Mouse (Mus musculus) frontal cortex, adult 2 months (tissue): Measurements from ENCODE around the gene Neurl1a. TPM values are rescaled to one million over a fixed set of nuclear protein-coding genes. Genes with fewer than 3 reads are reported as not detected.

Experiments
- DNase-seq, 2 experiments: peaks; one replicate each; pipeline ENCODE4 v3.0.0; 2022; ENCODE audit warnings: low spot score in 1 of 2; ENCODE audit errors: extremely low spot score in 1 of 2
- polyA plus RNA-seq: library from polyadenylated mRNA; depleted of rRNA; stranded (reverse); fragments of >200 nt; gene quantifications from 2 replicates; pipeline ENCODE4 v1.2.3, GENCODE M21; 2012

Gene Neurl1a
- polyA plus RNA-seq, 1 experiment, result 127 TPM

DNA sequence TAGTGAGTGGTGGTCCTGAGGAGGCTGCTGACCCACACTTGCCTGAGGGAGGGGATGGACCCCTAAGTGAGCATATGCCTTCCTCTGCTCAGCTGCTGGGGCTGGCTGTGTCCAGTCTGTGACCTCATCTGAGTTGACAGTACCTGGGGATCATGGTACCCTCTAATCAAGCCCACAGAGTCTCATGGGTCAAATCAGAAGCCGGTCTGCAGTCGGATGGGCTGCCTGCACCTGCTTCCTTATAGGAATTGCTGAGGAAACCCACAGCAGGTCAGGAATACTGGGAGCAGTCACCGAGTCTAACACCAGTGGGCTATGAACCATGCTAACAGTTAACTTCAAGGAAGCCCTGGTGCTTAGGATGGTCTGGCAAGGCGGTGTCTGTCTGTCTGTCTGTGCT lies 31.8 kb downstream of the Neurl1a start:
- DNase-seq, result no peak

DNA sequence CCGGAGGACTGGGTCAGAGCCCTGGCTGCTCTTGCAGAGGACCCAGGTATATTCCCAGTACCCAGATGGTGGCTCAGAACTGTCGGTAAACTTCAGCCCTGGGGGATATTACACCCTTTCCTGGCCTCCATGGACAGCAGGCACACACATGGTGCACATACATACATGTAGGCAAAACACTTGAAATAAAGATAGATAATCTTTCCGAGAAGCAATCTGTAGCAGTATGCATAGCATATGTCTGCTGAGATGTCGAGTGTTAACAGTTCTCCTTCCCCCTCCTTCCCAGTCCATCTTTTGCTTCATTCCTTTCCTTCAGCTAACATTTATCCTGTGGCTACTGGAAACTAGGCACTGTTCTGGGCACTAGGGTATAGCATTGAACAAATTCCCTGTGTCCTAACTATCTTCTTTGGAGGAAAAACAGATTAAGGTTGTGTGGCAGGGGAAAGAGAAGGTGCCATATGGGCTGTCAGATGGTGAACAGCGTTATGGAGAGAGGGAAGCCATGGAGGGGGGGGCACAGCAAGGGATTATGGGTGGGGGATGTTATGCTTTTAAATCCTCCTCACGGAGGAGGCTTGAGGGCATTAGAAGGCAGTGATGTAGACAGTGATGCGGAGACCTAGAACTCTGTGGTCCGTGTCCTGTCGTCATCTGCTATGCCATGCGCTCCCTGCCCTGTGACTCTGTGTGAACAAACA lies 33.1 kb downstream of the Neurl1a start:
- peak in 1 of 2 experiments; percentile 48 for DNase-seq

DNA sequence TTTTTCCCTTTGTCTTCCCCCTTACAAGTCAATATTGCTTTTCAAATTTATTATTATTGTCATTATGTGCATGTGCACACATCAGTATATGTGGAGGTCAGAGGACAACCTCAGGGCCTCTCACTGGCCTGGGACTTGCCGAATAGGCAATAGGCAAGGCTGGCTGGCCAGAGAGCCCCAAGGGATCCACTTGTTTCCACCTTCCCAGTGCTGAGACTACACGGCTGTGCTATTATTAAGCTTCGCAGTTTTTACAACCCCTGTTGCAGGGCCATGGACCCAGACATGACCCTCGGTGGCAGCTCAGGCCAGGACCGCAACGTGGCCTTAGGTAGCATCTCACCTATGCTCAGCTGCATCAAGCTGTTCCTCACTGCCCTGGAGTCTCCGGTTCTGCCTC lies 33.8 kb downstream of the Neurl1a start:
- DNase-seq, result no peak

DNA sequence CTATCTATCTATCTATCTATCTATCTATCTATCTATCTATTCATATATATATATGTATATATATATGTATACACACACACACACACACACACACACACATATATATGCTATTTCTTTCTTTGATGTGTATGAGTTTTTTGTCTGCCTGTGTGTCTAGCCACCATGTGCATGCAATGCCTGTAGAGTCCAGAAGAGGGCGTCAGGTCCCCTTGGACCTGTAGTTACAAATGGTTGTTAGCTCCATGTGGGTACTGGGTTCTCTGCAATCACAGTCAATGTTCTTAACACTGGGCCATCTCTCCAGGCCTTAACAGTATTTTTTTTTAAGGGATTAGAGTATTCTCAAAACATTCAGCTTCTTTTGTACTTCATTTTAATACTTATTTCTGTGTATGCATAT lies 34.9 kb downstream of the Neurl1a start:
- DNase-seq, result no peak

DNA sequence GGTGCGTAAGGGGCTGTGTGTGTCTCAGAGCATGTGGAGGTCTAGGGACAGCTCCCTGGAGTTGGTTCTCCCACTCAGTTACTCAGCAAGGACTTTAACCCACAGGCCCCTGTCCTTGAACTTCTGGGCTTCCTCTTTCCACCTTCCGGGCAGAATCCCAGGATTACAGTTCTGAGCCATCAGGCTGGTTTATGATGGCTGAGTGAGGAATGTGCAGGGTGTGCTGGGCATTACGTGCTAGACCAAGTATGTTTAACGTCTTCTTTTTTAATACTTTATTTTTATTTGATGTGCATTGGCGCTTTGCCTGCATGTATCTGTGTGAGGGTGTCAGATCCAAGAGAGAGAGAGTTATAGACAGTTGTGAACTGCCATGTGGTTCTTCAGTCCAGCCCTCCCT lies 38.1 kb downstream of the Neurl1a start:
- no peak for DNase-seq

DNA sequence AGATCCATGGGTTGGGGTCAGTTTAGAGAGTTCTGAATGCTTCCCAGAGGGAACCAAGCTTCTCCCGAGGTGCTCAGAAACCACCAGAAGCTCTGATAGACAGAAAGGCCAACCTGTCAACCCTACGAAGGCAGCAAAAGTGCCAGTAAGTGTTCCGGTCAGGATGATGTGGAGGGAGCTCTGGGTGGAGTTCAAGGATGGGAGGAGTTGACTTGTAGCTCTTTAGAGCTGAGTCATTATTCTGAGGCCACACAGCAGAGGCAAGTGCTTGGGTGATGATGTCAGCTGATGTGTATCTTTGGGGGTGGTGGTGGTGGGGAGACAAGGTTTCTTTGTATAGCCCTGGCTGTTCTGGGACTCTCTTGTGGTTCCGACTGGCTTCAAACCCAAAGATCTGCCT lies 41.0 kb downstream of the Neurl1a start:
- DNase-seq, result no peak

DNA sequence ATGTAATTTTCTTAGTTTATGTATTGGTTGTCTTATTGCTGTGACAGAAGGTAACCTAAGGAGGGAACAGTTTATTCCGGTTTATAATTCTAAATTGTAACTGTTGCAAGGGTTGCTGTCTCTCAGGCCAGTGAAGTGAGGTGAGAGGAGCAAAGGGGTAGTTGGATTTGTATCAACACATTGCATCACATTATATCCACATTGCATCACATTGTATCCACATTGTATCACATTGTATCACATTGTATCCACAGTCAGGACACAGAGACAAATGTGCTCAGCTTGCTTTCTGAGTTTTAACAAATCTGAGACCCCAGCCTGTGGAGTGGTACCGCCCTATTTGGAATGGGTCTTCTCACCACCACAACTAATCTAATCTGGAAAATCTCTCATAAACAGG lies 41.6 kb downstream of the Neurl1a start:
- DNase-seq, result no peak

DNA sequence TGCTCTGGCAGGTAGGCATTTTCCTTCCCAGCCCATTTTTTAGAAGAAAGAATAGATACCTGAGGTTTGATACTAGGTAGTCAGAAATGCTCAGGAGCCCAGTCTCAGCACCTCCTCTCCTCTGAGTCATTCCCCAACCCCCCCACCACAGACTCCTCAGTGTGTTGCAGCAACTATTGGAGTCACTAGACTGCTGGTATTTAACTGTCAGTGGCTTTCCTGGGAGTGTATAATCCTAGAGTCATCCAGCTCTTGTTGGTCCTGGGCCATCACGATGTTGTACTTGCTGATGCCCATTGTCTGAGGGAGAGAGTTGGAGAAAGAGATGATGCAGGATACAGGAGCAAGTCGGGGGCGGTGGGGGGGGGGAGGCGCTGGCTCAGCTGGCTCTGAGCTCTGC lies 42.4 kb downstream of the Neurl1a start:
- DNase-seq, result peak in 1 of 2 experiments; percentile 42

DNA sequence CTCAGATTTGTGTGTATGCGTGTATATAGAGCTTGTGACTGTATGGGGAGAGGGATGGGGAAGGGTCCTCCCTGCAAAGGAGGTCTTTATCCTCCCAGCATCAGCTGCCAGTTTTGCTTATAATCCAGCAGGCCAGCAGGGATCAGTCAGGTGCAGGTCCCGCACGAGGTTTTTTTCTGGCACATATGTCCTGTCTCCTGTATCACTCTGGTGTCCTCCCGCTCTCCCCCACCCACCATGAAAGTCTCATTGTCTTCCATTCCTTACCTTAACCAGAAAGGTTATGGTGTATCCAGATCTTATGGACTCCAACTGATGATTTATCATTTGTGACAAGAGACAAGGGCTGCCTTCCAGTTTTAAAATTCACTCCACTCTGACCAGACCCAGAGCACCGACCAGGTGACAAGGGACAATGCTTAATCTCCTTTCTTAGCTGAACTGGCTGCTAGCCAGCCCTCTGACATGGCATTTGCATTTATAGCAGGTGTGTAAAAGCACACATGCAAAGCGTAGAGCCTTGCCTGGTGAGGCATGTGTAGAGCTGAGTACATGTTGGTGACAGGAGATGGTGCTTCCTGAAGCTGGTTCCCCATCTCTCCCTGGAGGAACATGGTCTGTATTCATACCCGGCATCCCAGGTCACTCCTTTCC lies 43.0 kb downstream of the Neurl1a start:
- no peak for DNase-seq

DNA sequence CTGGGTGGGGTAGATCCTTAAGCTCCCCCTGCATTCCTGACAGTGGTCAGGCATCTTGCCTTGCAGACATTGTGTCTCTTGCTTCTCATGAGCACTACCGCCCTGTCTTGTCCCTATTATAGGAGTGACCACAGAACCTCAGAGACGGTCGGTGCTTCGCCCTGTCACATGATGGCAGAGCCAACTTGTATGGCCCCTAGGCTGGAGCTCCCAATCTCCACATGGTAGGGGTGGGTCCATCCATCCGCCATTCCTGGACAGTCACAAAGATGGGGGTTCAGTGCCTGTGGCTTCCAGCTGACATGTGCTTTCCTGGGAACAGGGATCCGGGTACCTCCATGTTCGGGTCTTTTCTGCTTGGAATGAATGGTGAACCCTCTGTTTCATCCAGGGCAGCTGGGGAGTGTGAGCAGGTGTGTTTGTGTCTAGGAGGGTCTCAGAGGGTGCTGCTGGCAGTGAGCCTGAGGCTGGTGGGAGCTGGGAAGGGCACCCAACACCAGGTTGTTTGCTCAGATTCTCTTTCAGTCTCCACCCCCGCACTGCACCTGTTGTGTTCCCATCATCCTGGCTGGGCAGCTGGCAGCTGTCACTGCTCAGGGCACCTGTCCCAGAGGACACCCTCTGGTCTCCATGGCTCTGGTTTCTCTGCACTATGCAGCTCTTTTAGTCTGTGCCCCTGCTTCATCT lies 43.7 kb downstream of the Neurl1a start:
- DNase-seq, result no peak

DNA sequence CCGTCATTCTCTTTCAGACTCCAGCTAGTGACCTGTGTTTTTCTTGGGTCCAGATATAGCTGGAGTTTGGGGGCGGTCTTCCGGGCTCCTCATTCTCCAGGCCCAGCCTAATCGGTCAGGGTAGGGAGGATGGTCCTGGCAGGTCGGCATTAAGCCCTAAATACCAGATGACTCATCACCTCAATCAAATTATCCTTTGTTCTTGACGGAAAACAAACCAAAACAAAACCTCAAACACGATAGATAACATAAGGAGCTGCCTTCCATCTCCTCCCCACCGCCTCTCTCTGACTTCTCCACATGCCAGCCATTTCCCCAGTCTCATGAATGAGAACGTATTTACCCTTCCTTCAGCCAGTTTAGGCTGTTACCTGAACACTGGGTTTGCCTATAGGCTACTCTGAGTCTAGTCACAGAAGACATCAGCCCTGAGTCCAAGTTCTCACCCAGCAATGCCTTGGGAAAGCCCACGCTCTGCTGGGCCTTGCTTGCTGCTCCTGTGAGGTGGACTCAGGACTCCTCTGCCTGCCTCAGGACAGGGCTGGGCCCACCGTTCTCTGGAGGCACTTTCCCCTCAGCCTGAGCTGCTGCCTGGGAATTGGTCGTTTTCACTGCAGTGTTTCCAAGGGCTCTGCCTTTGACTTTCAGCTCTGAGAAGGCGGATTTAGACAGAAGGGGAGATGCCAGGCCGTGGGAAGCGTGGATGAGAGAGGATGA lies 44.4 kb downstream of the Neurl1a start:
- peak in 1 of 2 experiments; percentile 29 for DNase-seq

DNA sequence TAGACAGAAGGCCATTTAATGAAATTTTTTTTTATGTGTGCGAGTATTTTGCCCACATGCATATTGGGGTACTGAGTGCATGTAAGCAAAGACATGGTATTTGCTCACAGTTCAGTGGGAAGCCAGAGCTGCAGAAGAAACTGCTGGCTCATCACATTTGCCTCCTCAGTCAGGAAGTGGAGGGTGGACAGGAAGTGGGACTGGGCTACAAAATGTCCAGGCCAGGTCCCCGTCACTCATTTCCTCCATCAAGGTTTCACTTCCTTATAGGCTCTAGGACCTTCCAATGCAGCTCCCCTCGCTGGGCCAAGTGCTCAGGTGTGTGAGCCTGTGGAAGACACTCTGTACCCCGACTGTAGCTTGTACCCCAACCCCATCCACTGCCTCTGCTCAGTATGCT lies 46.1 kb downstream of the Neurl1a start:
- DNase-seq, result no peak

DNA sequence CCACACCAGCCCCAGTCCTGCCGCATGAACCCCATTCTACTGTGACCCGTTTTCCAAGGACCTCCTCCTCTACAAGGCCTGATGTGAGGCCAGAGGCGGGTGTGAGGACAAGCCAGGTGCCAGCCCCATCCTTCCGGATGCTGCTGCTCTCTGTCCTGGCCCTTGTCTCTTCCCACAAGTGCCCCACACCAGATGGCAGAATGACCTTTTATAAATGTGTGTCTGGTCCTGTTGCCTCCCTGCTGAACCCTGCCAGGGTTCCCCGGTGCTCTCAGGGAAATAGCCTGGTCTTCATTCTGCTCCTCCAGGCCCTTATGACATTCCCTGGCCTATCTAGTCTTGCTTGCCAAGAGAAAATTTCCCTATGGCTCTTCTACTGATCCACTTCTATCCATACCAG lies 47.2 kb downstream of the Neurl1a start:
- DNase-seq, result no peak

DNA sequence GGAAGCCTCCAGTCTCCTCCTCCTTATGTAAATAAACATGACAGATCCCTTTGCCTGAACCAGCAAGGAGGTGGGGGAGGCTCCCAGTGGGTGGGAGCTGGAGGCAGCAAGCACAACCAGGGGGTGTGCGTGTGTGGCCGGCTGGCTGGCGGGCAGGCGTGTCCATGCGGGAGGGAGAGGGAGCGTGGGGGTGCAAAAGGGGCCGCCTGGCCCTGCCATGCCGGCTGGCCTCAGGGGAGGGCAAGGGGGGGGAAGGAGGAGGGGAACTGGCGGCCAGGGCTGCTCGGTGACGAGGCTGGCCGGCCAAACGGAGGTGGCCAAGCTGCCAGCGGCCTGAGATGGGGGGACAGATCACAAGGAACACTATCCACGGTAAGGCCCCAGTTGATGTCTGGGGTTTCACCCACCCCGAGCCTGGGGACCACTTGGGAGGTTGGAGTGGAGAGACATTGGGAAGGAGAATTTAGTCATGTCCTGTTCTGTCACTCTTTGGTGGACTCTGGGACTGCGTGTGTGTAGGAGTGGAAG lies 50.2 kb downstream of the Neurl1a start:
- DNase-seq, result peak; percentile 32 to 77

DNA sequence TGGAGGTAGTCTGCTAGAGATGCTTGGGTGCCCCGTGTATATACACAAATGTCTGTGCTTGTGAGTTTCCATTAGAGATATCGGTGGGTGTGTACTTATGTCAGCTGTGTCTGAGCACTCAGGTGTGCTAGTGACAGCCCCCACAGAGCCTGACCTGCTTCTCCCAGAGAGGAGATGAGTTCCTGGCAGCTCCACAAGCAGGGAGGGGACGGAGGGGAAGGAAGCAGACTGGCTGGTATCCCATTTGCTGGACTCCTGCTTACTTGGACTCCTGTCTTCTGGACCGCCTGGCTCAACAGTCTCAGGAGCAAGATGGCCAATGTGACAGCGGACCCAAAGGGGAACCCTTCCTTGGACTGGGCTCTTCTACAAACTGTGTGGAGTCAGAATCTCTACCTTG lies 50.8 kb downstream of the Neurl1a start:
- DNase-seq, result no peak

DNA sequence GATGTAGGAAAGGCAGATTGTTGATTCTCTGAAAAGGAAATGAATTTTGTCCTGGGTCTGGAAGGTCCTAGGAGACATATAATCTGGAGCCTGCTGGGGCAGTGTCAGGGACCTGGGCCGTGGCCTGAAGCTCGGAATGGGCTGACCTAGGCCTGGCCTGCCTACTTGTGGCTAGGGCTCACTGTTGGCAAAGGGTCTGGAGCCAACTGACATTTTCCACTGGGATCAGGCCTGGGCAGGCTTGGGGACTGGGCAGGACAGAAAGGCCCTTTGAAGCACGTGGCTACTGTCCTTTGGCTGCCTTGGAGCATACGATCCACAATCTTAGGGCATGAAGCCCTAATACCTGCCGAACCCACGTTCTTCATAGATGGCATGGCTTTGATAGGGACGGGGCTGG lies 51.5 kb downstream of the Neurl1a start:
- DNase-seq, result no peak

DNA sequence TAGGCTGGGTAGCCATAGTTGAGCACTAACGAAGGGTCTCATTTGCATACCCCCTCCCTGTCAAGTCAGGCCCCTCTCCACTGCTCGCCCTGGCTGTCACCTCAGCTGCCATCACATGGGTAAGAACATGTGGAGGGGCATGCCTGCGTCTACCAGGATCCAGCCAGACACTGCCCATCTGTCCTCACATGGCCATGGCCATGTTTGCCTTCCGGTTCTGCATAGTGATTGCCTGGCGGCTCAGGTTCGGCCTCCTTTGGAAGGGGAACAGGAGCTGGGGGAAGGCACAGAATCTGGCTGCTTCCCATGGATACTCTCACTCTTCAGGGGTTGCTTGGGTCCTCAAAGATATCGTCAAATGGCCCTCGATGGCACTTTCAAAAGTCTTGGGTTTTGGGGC lies 52.1 kb downstream of the Neurl1a start:
- no peak for DNase-seq

DNA sequence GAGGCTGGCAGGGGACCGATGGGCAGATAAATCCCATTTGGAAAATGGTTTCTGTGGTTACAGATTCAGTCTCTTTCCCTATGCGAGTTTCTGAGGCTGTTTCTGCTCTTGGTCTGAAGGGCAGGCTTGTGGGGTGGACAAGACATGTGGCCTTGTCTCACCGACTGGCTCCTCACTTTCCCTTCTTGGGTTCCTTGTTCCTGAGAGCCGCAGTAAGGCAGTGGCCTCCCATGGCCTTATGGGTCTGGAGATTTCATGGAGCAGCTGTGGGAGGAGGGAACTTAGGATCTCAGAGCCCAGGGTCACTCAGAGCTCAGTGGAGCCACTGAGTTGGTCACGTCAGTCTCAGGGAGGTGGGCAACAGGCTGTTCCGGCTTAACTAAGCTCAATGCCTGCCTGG lies 52.8 kb downstream of the Neurl1a start:
- DNase-seq, result no peak

DNA sequence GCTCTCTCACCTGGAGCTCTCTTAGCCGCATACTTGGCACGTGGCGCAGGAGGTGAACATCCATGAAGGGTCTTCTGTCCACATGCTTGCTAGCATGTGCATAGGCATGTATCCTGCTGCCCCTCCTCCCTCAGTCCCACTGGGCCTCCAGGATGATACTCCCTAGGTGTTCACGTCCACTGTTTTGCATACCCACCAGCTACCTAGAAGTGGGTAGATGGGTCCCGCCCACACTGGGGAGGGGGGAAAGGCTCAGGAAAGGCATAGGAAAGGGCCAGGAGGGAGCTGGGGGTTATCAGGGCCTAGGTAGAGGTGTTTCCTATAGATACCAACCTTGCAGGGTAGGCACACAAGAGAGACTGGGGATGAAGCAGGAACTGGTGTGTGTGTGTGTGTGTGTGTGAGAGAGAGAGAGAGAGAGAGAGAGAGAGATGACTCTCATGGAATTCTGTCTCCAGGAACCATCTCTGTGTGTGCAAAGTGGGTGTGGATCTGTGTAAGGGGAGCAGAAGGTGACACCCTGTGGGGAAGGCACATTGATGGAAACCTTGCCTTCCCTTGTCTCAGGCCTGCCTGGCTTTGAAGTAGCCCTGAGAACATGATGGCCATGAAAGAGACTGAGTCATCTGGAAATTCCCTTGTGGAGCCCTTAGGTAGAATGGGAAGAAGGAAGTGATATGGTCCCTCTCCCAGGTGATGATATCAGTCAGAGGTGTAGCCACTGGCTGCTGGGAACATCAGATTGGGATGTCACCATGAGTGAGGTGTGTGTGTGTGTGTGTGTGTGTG lies 53.7 kb downstream of the Neurl1a start:
- DNase-seq, result no peak

DNA sequence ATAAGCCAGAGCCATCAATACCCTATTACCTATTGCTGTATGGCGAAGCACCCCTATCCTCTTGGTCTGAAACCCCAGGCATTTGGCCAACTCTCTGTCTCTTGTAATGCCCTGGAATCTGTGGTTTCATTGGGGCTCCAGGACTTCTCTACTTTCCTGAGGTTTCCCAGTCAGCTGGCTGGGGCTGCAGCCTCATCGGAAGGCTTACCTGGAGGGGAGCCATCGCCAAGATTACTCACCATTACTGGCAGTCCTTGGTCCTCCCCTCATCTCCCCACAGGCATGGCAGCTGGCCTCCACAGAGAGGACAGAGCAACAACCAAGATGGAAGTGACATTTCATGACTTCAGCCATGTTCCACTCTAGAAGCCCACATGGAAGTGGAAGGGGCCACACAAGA lies 54.5 kb downstream of the Neurl1a start:
- DNase-seq, result no peak
